Mouse (Mus musculus) CH12.LX (cell line): ENCODE data around the gene Nlrp6. TPM values are rescaled to one million over a fixed set of nuclear protein-coding genes. Genes with fewer than 3 reads are reported as not detected.

Experiments used
- DNase-seq: peaks from one replicate; pipeline ENCODE4 v3.0.0-alpha.2; 2013; ENCODE audit errors: extremely low read depth
- H3K27ac ChIP-seq: 2 replicates; pipeline ENCODE4 v1.5.1; 2012; ENCODE audit warnings: low read depth, mild to moderate bottlenecking, control low read depth, moderate library complexity; ENCODE audit not compliant: insufficient read depth
- H3K27me3 ChIP-seq: replicated peaks from 2 replicates; pipeline ENCODE3; 2012; ENCODE audit warnings: inconsistent platforms
- H3K36me3 ChIP-seq, 2 experiments: replicated peaks in 1 of 2; 2 replicates each; pipeline versions ENCODE3 to v1.6.1; 2012; ENCODE audit warnings: inconsistent platforms in 1 of 2, low read length in 1 of 2, mild to moderate bottlenecking in 1 of 2, mixed read lengths in 1 of 2, moderate library complexity in 1 of 2; ENCODE audit not compliant: control insufficient read depth in 1 of 2, insufficient read depth in 1 of 2
- H3K4me1 ChIP-seq, 2 experiments: 2 replicates each; pipeline ENCODE4 v1.6.1; 2012; ENCODE audit warnings: inconsistent platforms in 1 of 2, moderate library complexity in 1 of 2; ENCODE audit not compliant: insufficient read depth in 2 of 2, control insufficient read depth in 1 of 2
- H3K4me2 ChIP-seq: 2 replicates; pipeline ENCODE4 v1.6.1; 2012; ENCODE audit warnings: low read depth, mild to moderate bottlenecking, control low read depth; ENCODE audit not compliant: poor library complexity, insufficient read depth, severe bottlenecking
- H3K4me3 ChIP-seq, 3 experiments: fragments of 150-350 bp in 1 of 3; sonication (generic) in 1 of 3; replicated peaks in 1 of 3; 2 replicates each; pipeline versions ENCODE3 to v1.5.1; 2011 to 2012; ENCODE audit warnings: low read depth in 2 of 3, low read length in 2 of 3, mild to moderate bottlenecking in 2 of 3, moderate library complexity in 2 of 3, control low read depth in 1 of 3, improper control_type of control experiment in 1 of 3, inconsistent platforms in 1 of 3, mixed read lengths in 1 of 3; ENCODE audit not compliant: poor library complexity in 1 of 3
- H3K79me2 ChIP-seq: replicated peaks from 2 replicates; pipeline ENCODE4 v1.6.1; 2012; ENCODE audit warnings: mild to moderate bottlenecking, moderate library complexity; ENCODE audit not compliant: control insufficient read depth, poor library complexity, insufficient read depth, severe bottlenecking; ENCODE audit errors: extremely low read depth
- H3K9ac ChIP-seq: 2 replicates; pipeline ENCODE4 v1.6.1; 2012; ENCODE audit warnings: low read depth, mild to moderate bottlenecking, control low read depth, moderate library complexity; ENCODE audit not compliant: insufficient read depth
- H3K9me3 ChIP-seq: replicated peaks from 2 replicates; pipeline ENCODE3; 2012; ENCODE audit warnings: low read length, inconsistent platforms, mixed read lengths
- BHLHE40 ChIP-seq: IDR thresholded peaks from 2 replicates; pipeline ENCODE4 v1.6.1; 2011; ENCODE audit warnings: mild to moderate bottlenecking, low read depth, low read length, improper control_type of control experiment
- CHD1 ChIP-seq: IDR thresholded peaks from 2 replicates; pipeline ENCODE4 v1.6.1; 2012; ENCODE audit warnings: low read depth, low read length, improper control_type of control experiment, inconsistent platforms
- E2F4 ChIP-seq: IDR thresholded peaks from 2 replicates; pipeline ENCODE4 v1.6.1; 2011; ENCODE audit warnings: low read depth, low read length, improper control_type of control experiment; ENCODE audit not compliant: insufficient replicate concordance
- ETS1 ChIP-seq: conservative IDR thresholded peaks from 2 replicates; pipeline ENCODE4 v1.6.1; 2012; ENCODE audit warnings: low read depth, mild to moderate bottlenecking, inconsistent platforms, low read length, improper control_type of control experiment, moderate library complexity
- JUND ChIP-seq: conservative IDR thresholded peaks from 2 replicates; pipeline ENCODE4 v1.6.1; 2011; ENCODE audit warnings: low read depth, low read length, improper control_type of control experiment
- MAX ChIP-seq: IDR thresholded peaks from 2 replicates; pipeline ENCODE4 v1.6.1; 2011; ENCODE audit warnings: low read length, improper control_type of control experiment
- NELFE ChIP-seq: IDR thresholded peaks from 2 replicates; pipeline ENCODE4 v1.6.1; 2011; ENCODE audit warnings: low read depth, low read length, improper control_type of control experiment
- POLR2AphosphoS2 ChIP-seq: IDR thresholded peaks from 2 replicates; pipeline ENCODE4 v1.6.1; 2011; ENCODE audit warnings: low read depth, low read length, improper control_type of control experiment
- RAD21 ChIP-seq: IDR thresholded peaks from 2 replicates; pipeline ENCODE4 v1.6.1; 2011; ENCODE audit warnings: low read depth, mild to moderate bottlenecking, low read length, improper control_type of control experiment, moderate library complexity
- RCOR1 ChIP-seq: conservative IDR thresholded peaks from 2 replicates; pipeline ENCODE4 v1.6.1; 2012; ENCODE audit warnings: low read depth, mild to moderate bottlenecking, inconsistent platforms, low read length, improper control_type of control experiment
- SIN3A ChIP-seq: IDR thresholded peaks from 2 replicates; pipeline ENCODE4 v1.6.1; 2012; ENCODE audit warnings: low read length, improper control_type of control experiment, inconsistent platforms
- USF2 ChIP-seq: conservative IDR thresholded peaks from 2 replicates; pipeline ENCODE4 v1.6.1; 2011; ENCODE audit warnings: low read depth, low read length, improper control_type of control experiment
- ZC3H11A ChIP-seq: IDR thresholded peaks from 2 replicates; pipeline ENCODE4 v1.6.1; 2012; ENCODE audit warnings: low read depth, mild to moderate bottlenecking, inconsistent platforms, low read length, improper control_type of control experiment
- dilution Hi-C: fragments of 300-500 bp; cut with MboI; formaldehyde crosslinking; loops from 2 replicates; pipeline ENCODE4 v1.14.3; 2020; ENCODE audit warnings: low sequenced_read_pairs; ENCODE audit not compliant: extremely low pct_unique_long_range_greater_than_20kb, extremely low pct_ligation_motif_present
- in situ Hi-C: fragments of 300-500 bp; cut with MboI; formaldehyde crosslinking; loops from 3 replicates; pipeline ENCODE4 v1.14.3; 2019; ENCODE audit warnings: low sequenced_read_pairs, low pct_ligation_motif_present, low pct_unique_long_range_greater_than_20kb, mixed read lengths
- polyA plus RNA-seq: library from polyadenylated mRNA; unstranded; fragments of >175 nt; gene quantifications from 2 replicates; pipeline ENCODE4 v1.2.1, GENCODE M21; 2012; ENCODE audit warnings: low read depth; ENCODE audit not compliant: insufficient read length
- total RNA-seq, 2 experiments: library from RNA; depleted of rRNA; stranded (reverse); fragments of 300-350 nt in 1 of 2; fragments of >200 nt in 1 of 2; gene quantifications; 2 replicates each; pipeline ENCODE4 v1.2.3; 2012 to 2014

Nlrp6 gene
- total and polyA plus RNA-seq, 3 experiments: 0.14 to 0.21 TPM; not detected in 1

DNA sequence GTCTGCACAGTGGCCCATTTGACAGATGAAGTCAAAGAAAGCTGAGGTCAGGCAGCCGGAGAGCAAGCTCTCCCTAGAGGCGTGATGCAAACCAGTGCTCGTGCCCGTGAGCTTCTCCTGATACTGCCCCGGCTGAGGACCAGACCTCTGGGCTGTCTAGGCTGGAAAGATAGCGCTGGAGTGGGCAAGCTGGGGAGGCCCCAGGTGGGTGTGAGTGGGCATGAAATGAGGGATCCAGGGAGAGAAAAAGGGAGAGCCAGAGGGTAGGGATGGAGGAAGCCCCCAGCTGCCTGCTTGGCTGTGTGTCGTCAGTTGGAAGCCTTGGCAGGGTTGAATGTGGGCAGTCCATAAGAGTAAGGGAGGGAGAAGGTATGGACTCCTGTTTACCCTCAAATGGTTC lies 23.5 kb downstream of the Nlrp6 start:
- in situ Hi-C loops: no loop called here
- no peaks in the 10 kb centered on the region for H3K27me3 ChIP-seq
- H3K4me1 ChIP-seq: peaks cover 16 to 57% of the 10 kb centered on the region in 2 experiments
- no peaks in the 10 kb centered on the region for H3K9me3 ChIP-seq
- no peak overlapping the region for H3K4me2 ChIP-seq
- H3K27ac ChIP-seq: no peak overlapping the region
- no peaks in the 10 kb centered on the region for H3K79me2 ChIP-seq
- no peak overlapping the region for H3K9ac ChIP-seq
- H3K4me3 ChIP-seq: no peak overlapping the region
- dilution Hi-C loops: no loop called here
- H3K36me3 ChIP-seq: peaks cover 23 to 48% of the 10 kb centered on the region in 2 experiments
- peak; percentile 36 for DNase-seq
- TF ChIP-seq RCOR1: no peak
- no peak for TF ChIP-seq CHD1
- no peak for TF ChIP-seq POLR2AphosphoS2
- TF ChIP-seq ZC3H11A: no peak
- peak; percentile 32; the same call in 1 of the 2 replicates for TF ChIP-seq BHLHE40

DNA sequence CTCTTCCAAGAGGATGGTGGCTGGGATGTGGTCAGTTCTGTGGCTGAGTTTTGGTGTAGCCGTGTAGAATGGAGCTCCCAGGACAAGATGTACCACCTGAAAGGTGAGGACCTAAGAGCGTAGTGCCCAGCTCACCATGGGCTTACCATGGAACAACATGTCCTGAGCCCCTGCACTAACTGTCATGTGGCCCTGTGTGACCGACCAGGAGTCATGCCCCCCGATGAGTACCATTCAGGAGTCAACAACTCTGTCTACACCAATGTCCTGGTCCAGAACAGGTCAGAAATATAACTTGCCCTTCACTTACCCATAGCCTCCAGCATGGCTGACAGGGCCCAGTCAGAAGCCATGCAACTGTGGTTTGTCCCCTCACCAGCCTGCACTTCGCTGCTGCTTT lies 24.5 kb downstream of the Nlrp6 start:
- peaks cover 29 to 58% of the 10 kb centered on the region in 2 experiments for H3K36me3 ChIP-seq
- peaks cover 7 to 47% of the 10 kb centered on the region in 2 experiments for H3K4me1 ChIP-seq
- TF ChIP-seq RCOR1 (no peak), SIN3A (no peak)
- H3K4me2 ChIP-seq: no peak overlapping the region
- H3K79me2 ChIP-seq: no peaks in the 10 kb centered on the region
- DNase-seq: no peak
- no peaks in the 10 kb centered on the region for H3K9me3 ChIP-seq
- H3K9ac ChIP-seq: no peak overlapping the region
- no peak overlapping the region for H3K27ac ChIP-seq
- H3K27me3 ChIP-seq: no peaks in the 10 kb centered on the region
- H3K4me3 ChIP-seq: no peak overlapping the region
- dilution Hi-C loops: no loop called here
- in situ Hi-C loops: loop anchor here (5.0 kb wide), 1 partner anchor 33 kb away; no protein-coding TSS in a partner anchor

DNA sequence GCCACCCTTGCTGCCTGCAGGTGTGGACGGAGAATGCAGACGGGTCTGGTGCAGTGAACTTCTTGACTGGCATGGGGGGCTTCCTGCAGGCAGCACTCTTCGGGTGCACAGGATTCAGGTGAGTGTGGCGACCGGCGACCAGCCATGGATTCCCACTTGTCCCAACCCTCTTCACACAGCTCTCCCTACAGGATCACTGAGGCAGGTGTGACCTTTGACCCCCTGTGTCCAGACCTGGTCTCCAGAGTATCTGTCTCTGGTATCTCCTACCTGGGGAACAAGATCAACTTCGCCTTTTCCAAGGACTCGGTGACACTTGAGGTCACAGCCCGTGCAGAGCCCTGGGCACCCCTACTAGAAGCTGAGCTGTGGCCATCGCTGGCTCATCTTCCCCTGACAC lies 25.6 kb downstream of the Nlrp6 start:
- peaks cover 6 to 48% of the 10 kb centered on the region in 2 experiments for H3K4me1 ChIP-seq
- H3K9ac ChIP-seq: no peak overlapping the region
- H3K27ac ChIP-seq: no peak overlapping the region
- dilution Hi-C loops: no loop called here
- H3K9me3 ChIP-seq: no peaks in the 10 kb centered on the region
- peaks cover 29 to 69% of the 10 kb centered on the region in 2 experiments for H3K36me3 ChIP-seq
- no peak for DNase-seq
- in situ Hi-C loops: loop anchor here (5.0 kb wide), 1 partner anchor 34 kb away; no protein-coding TSS in a partner anchor
- TF ChIP-seq ETS1: no peak
- no peak for TF ChIP-seq JUND
- no peak for TF ChIP-seq E2F4
- TF ChIP-seq ZC3H11A: no peak
- TF ChIP-seq BHLHE40: no peak
- TF ChIP-seq RAD21: no peak
- TF ChIP-seq NELFE: no peak
- TF ChIP-seq USF2: no peak
- TF ChIP-seq MAX: no peak
- no peaks in the 10 kb centered on the region for H3K27me3 ChIP-seq
- no peaks in the 10 kb centered on the region for H3K79me2 ChIP-seq
- H3K4me2 ChIP-seq: no peak overlapping the region
- H3K4me3 ChIP-seq: no peak overlapping the region
